Mouse (Mus musculus) common myeloid progenitor, adult 5-6 weeks (primary cell): ENCODE data around the gene Fastk. TPM values are rescaled to one million over a fixed set of nuclear protein-coding genes. Genes with fewer than 3 reads are reported as not detected.
A peak's percentile ranks its signal among the peaks of the same experiment; 100 is the strongest.

ENCODE experiments used
- ATAC-seq: replicated peaks from 2 replicates; pipeline ENCODE4 v1.8.0; 2016; ENCODE audit warnings: low read depth, mild to moderate bottlenecking, moderate TSS enrichment, inconsistent platforms; ENCODE audit not compliant: poor library complexity, severe bottlenecking
- total RNA-seq: library from RNA; stranded (forward); fragments of 200-1000, 187-1606 nt; gene quantifications from 2 replicates; pipeline ENCODE4 v1.2.3, GENCODE M21; 2017

Fastk gene
- total RNA-seq, 1 experiment from 2014 or later = 30.9 TPM

DNA sequence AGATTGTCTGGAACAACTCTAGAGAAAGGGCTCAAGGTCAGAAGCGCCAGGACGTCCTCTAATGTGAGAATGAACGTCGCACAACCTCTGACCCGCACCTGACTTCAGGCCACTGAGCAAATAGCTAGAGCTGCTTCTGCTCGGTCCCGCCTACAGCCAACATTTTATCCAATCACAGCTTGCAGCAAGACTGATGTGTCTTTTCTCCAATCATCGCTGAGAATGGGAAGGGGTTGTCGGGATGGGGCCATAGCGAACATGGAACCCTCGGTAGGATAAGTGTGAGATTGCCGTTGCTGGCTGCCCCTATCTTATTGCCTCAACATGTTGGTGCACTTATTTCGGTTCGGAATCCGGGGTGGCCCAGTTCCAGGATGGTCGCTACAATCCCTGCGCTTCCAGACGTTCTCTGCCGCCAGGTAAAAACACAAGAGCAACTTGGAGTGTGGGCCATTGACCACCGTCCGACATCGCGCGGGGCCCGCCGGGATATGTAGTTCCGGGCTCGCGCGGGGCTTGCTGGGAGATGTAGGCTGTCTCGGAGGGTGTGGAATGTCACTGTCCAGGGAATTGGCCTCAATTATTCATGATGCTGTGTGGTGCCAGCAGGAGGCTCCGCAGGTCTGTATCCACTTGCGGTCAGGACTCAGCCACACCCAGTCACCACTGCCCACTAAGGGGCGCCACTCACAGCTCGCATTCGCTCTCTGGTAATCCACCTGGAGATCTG, 50.8 kb downstream of the Fastk start:
- peak; percentile 92 for ATAC-seq

DNA sequence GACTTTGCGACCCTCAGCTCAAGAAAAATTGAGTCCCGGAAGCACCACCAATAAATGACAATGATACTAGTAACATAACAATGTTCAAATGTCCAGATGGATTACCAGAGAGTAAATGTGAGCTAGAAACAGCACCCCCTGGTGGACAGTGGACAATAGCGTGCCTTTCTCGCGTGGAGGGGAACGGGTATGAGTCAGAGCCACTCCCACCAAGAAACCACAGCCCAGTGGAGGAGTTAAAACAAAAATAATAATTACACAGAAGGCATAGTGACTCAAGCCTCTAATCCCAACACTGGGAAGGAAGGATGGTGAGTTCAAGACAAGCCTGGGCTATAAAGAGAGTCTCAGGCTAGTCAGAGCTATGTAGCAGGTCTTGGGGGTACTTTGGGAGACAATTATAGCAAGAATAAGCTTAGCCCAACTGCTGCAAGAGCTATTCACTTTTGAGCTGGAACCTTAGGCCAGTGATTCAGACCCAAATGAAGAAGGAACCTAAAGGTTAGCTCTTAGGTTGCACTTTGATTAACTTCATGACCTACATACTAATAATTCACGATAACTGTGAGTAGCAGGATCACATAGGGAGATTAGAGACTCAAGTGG, 51.6 kb downstream of the Fastk start, which contains the start of gene Abcb8:
Gene Abcb8, plus strand, starts transcription at position 272 of the 606 bp plus-strand sequence.
- ATAC-seq = peak; percentile 65

GRCm38 (mm10) chr5:24392724-24393123, 52.4 kb downstream of the Fastk start:
- no peak for ATAC-seq

DNA sequence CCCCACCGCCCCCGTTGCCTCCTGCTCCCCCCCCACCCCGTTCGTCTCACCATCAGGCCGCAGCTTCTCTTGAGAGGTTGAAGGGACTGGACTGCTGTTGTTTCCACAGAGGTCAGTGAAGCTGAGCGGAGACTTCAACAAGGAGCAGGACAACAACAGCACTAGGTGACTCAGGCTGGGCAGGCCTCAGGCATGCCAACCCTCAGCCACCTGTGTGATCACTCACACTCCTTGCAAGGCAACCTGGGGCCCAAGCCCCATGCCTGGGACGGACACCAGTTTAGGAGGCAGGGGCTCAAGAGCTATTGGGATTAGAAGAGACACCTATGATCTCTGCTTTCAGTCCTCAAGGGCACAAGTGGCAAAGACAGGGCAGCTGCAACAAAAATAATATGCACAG, 53.2 kb downstream of the Fastk start, which contains the start of gene Atg9b:
Gene Atg9b, minus strand, starts transcription at position 280 of the 400 bp plus-strand sequence.
- ATAC-seq = no peak

- ATAC-seq = no peak
Observed at GRCm38 (mm10) chr5:24389658-24390020, 55.4 kb downstream of the Fastk start.

DNA sequence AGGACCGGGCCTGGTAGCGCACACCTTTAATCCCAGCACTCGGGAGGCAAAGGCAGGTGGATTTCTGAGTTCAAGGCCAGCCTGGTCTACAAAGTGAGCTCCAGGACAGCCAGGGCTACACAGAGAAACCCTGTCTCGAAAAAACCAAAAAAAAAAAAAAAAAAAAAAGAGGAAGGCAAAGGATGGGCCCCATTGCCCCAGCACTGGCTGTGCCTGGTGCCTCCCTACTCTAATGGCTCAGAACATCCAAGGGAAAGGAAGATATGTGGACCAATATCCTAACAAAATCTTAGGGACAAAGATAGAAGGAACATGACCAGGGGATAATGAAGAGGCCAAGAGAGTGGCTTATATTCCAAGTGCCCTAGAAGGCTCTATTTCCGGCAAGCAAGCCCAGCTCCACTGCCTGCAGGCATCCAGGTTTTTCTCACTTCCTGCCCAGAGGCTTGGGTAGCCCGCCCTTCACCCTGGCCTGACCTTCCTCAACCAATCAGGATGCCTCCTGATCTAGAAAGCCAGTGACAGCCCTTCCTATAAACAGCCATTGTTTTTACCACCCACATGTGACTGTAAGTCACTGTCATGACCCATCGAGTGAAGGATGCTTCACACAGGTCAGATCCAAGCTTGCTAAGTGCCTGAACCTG, 56.0 kb downstream of the Fastk start:
- ATAC-seq = peak; percentile 36

Other genes with a start within 250 kb of the Fastk start
- gene Kcnh2, start 93.7 kb downstream of the Fastk start, total RNA-seq = 0.41 and 0.49 TPM in 2 replicates
- 0.05 TPM in 1 of 2 replicates, not detected in the other for gene Nos3, start 80.5 kb downstream of the Fastk start, total RNA-seq
- 0.78 and 4.5 TPM in 2 replicates for gene Atg9b, start 53.1 kb downstream of the Fastk start, total RNA-seq
- 11.5 and 32.2 TPM in 2 replicates for gene Abcb8, start 51.6 kb downstream of the Fastk start, total RNA-seq
- gene Asic3, start 31.9 kb downstream of the Fastk start, total RNA-seq = not detected in 2 replicates
- 13.9 and 14.3 TPM in 2 replicates for gene Cdk5, start 21.8 kb downstream of the Fastk start, total RNA-seq
- gene Slc4a2, start 21.4 kb downstream of the Fastk start, total RNA-seq = 18.9 and 35.9 TPM in 2 replicates
- 9.1 and 9.5 TPM in 2 replicates for gene Tmub1, start 2.6 kb upstream of the Fastk start, total RNA-seq
- 23.6 and 35.8 TPM in 2 replicates for gene Agap3, start 6.9 kb upstream of the Fastk start, total RNA-seq
- gene Gbx1, start 81.9 kb upstream of the Fastk start, total RNA-seq = not detected in 2 replicates
- 0.69 TPM in 1 of 2 replicates, not detected in the other for gene Asb10, start 95.7 kb upstream of the Fastk start, total RNA-seq
- gene 4931409K22Rik, start 111.5 kb upstream of the Fastk start, total RNA-seq = not detected in 2 replicates
- gene Abcf2, start 132.2 kb upstream of the Fastk start, total RNA-seq = 107 and 119 TPM in 2 replicates
- gene Chpf2, start 141.5 kb upstream of the Fastk start, total RNA-seq = 12.3 and 13.3 TPM in 2 replicates
- gene Smarcd3, start 179.1 kb upstream of the Fastk start, total RNA-seq = 0.09 TPM in 1 of 2 replicates, not detected in the other
- 44.9 and 49.0 TPM in 2 replicates for gene Nub1, start 240.2 kb upstream of the Fastk start, total RNA-seq